Mouse (Mus musculus) CD4-positive helper T cell, adult 2 months (primary cell): ENCODE results near the gene Smap1.

Experiments
- DNase-seq: peaks from one replicate; pipeline ENCODE4 v3.0.0-alpha.2; 2012; ENCODE audit warnings: low read depth, missing footprints, low spot score

The Smap1 gene

DNA sequence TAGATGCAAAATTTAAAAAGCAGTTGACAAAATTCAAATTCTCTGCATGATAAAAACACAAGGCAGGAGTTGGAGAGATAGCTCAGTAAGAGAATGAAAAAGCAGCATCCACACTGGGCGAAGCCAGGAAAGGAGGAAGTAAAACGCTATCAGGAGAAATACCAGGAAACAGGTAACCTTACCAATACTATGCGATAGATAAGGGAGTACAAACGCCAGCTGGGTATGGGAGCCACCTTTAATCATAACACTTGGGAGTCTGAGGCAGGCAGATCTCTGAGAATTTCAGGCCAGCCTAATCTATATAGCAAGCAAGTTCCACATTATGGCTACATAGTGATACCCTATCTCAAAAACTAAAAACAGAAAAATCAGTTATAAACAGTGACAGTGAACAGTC lies 85.5 kb downstream of the Smap1 start:
- DNase-seq, result no peak

DNA sequence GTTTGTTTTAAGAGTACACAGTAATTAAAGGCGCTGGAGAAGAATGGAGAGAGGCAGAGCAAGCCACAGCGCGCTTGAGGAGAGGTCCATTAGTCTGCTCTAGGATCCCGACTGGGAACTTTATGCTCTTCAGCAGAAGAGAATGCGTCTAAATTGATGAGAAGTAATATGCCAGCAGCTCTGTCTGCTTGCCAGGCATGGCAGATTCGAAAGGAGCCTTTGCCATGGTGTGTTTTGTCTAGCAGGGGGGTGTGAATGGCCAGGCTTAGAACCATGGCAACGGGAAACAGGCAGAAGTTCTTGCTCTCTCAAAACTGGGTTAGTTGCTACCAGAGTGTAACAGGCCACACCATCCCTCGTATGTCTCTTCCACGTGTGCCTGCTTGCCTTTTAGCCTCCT lies 87.3 kb downstream of the Smap1 start:
- DNase-seq, result no peak

DNA sequence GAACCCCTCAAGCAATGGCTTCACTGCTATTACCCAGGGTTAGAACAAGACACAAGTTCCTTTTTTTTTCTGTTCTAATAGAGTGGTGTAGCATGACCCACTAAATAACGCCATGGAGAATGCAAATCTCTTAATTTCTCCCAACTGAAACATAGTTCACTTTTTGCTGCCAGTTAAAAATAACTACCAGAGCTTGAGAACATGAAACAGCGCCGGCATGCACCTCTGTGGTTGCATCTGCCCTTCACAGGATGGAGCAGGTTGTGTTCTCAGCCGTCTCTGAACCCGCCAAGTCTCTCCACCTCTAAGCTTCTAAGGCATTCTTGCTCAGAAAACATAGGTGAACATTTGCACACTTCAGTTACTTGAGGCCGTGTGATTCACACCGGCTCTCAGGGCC lies 87.9 kb downstream of the Smap1 start:
- DNase-seq, result no peak

DNA sequence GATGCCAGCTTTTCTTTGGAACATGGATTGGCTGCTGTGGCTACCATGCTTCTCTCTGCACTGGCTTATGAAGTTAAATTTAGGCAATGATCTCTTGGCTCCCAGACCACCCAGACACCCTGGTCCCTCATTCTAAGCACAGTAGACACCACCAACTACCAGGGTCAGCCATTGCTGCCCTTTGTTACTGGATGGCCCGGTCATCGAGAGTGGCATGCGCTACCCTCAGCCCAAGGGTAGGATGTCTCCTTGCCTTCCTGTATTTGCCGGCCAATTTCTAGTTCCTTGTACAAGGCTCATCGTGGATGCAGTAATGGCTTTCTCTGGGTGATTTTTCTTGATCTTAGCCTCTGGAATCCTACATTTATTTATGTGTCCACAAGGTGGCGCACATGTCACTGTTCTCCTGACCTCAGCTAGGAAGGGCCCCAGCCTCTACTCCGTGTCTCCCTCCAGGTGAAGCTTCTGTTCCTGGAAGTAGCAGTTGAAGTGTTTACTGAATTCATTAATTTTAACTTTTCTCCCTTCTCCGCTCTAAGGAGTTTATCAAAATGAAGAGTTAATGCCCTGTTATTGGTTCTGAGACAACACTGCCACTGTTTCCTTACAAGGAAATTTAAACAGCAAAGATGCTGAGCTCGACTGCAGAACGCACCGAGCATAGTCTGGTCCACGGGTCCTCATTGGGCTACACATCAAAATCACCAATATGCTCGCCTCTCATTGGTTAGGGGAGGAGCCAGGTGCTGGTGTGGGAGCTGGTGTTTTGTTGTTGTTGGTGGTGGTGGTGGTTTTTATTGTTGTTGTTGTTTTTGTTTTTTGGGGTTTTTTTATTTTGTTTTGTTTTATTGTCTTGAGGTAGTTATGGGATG lies 95.0 kb downstream of the Smap1 start:
- peak; percentile 48 for DNase-seq

DNA sequence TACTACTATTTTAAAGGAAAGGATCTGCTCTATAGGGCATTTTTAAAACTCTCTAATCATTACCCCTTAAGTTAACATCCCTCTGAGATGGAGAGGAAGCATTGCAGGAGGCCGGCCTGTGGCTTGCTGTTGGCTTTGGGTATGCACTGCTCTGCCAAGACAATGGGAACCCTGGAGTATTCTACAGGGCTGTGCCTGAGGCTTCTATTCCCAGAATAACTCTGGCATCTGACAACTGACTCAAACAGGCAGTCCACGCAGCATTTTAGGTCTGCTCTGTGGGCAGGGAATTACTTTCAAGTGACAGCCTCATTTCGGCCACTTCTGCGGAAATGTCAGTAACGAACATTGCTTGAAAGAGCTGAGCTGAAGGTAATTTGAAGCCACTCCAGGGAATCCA lies 100.5 kb downstream of the Smap1 start:
- no peak for DNase-seq

DNA sequence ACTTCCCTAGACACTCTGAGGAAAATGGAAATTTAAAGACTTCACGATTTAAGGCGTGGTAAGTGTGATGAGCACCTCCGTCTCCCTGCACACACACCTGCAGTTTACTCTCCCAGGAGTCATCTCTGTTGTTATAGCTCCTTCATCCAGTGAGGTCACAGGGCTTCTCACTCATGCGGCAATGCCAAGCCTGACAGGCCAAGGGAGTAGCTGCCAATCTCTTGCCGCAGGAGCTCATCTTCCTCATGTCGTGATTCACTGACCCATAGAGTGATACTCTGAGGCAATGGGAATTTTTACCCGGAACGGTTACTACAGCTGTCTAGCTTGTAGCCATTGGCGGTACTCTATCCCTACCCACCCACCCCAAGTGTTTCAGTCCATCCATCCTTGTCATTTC lies 123.8 kb downstream of the Smap1 start:
- DNase-seq, result no peak
